Mouse (Mus musculus): ENCODE results near the gene H2-Q7.
"Not testable (repeated sequence)": the region's sequence is repeated elsewhere in the genome, so short reads cannot be mapped to it uniquely, and the experiment has no call there.

Gene H2-Q7

DNA sequence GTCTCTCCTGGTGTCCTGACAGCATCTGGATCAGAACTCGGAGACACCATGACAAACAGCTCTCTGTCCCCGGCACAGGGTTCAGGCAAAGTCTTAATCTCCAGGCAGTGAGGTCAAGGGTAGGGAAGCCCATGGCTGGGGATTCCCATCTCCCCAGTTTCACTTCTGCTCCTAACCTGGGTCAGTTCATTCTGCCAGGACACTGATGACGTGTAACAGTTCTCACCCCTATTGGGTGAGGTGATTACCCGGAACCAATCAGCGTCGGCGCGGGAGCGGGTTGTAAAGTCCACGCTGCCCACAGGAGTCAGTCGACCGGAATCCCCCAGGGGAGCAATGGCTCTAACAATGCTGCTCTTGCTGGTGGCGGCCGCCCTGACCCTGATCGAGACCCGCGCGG, at the start of gene H2-Q7:
TSS of gene H2-Q7 (plus strand) at position 271 of the 400 bp plus-strand sequence.
- in situ Hi-C loops (cut with MboI; ENCODE audit: unreplicated experiment in 2 of 2): not testable (repeated sequence)

DNA sequence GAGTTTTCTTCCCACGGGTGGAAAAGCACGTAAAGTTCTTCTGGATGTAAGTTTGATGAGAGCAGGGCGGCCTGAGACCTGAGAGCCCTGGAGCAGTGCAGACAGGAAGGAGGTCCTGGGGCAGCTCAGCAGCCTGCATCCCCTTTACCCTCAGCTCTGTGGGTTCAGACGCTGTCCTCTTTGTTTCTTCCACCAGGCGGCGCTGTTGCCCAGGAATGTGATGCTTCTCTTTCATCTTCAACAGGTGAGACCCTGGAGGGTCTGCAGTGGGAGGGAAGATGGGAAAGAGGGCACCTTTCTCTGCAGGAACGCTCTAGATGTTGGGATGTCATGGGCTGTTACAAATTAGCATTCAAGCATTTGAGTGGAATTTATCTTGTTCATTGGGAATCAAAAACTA, 49.2 kb upstream of the H2-Q7 start:
- in situ Hi-C loops (cut with MboI; ENCODE audit: unreplicated experiment in 2 of 2): loop anchor here in 1 of 2 experiments (25.0 kb wide), 1 partner anchor 1377 kb away; the partner anchor contains the start of genes H2-K1 and Ring1

- in situ Hi-C loops (cut with MboI; ENCODE audit: unreplicated experiment in 2 of 2): loop anchor here in 1 of 2 experiments (25.0 kb wide), 1 partner anchor 1380 kb away; the partner anchor contains the start of genes H2-K1 and Ring1
These were observed 46.3 kb upstream of the H2-Q7 start for GRCm38 (mm10) chr17:35392671-35393070.

GRCm38 (mm10) chr17:35393864-35394800, 44.8 kb upstream of the H2-Q7 start:
- in situ Hi-C loops (cut with MboI; ENCODE audit: unreplicated experiment in 2 of 2): loop anchor here in 1 of 2 experiments (25.0 kb wide), 1 partner anchor 1382 kb away; the partner anchor contains the start of genes H2-K1 and Ring1

- in situ Hi-C loops (cut with MboI; ENCODE audit: unreplicated experiment in 2 of 2): loop anchor here in 1 of 2 experiments (25.0 kb wide), 1 partner anchor 1385 kb away; the partner anchor contains the start of genes H2-K1 and Ring1
These were observed 42.0 kb upstream of the H2-Q7 start for GRCm38 (mm10) chr17:35396956-35397355.

DNA sequence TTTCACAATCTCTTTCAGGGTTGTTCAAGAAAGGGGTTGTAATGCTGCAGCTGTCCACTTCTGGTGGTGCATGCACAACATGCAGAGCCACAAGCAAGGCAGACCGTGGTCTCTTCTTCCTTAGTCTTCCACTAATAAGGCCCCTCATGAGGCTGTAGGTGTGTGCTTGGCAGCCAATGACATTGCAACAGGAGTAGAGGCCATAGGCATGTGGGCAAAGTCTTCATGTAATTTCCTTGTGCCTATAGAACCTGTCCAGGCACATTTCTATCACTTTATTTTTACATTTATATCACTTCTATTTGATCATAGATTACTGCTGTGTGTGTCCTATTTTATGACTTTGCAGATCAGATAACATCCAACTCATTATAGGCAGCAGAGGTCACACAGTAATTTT, 25.9 kb upstream of the H2-Q7 start:
- in situ Hi-C loops (cut with MboI; ENCODE audit: unreplicated experiment in 2 of 2): not testable (repeated sequence)

GRCm38 (mm10) chr17:35415273-35416129, 23.5 kb upstream of the H2-Q7 start:
- in situ Hi-C loops (cut with MboI; ENCODE audit: unreplicated experiment in 2 of 2): not testable (repeated sequence)

DNA sequence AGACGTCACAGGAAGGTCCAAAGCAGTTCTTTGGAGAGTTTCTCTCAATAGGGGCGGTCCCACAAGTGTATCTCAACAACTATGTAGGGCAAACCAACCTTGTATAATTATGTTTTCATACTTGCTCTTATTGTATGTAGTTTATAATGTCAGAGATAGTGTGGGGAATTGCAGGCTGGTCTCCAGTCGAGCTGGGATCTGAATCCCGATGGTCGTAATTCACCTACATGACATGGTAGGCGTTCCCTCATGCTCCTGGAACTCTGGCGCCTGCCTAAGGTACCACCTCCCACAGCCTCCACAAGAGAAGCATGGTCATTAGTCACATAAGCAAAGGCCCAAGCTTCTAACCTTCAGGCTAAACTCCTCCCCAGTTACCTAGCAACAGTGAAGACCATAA, 20.2 kb upstream of the H2-Q7 start:
- in situ Hi-C loops (cut with MboI; ENCODE audit: unreplicated experiment in 2 of 2): no loop called here

DNA sequence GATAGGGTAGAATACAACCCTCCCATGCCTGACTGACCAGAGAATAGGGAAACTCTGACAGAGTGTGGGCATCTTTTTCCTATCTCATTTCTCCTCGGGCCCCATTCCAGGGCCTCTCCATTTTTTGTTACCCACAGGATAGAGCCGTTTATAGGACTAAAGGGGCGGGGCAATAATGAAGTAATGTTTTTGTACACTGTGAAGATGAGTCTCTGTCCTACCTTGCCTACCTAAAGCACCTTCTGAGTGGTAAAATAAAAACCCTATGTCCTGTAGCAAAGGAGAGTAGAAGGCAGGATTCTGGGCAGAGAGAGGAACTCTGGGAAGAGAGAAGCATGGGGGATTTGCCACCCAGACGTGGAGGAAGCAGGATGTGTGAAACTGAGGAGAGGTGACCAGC, 19.4 kb upstream of the H2-Q7 start:
- in situ Hi-C loops (cut with MboI; ENCODE audit: unreplicated experiment in 2 of 2): not testable (repeated sequence)

GRCm38 (mm10) chr17:35420206-35420810, 18.6 kb upstream of the H2-Q7 start:
- in situ Hi-C loops (cut with MboI; ENCODE audit: unreplicated experiment in 2 of 2): not testable (repeated sequence)

GRCm38 (mm10) chr17:35421331-35421730, 17.6 kb upstream of the H2-Q7 start:
- in situ Hi-C loops (cut with MboI; ENCODE audit: unreplicated experiment in 2 of 2): not testable (repeated sequence)

GRCm38 (mm10) chr17:35422360-35422759, 16.6 kb upstream of the H2-Q7 start:
- in situ Hi-C loops (cut with MboI; ENCODE audit: unreplicated experiment in 2 of 2): not testable (repeated sequence)

GRCm38 (mm10) chr17:35423131-35423810, 15.7 kb upstream of the H2-Q7 start:
- in situ Hi-C loops (cut with MboI; ENCODE audit: unreplicated experiment in 2 of 2): not testable (repeated sequence)

- in situ Hi-C loops (cut with MboI; ENCODE audit: unreplicated experiment in 2 of 2): not testable (repeated sequence)
These were observed 14.8 kb upstream of the H2-Q7 start for GRCm38 (mm10) chr17:35424106-35424505.

GRCm38 (mm10) chr17:35424624-35425416, 14.1 kb upstream of the H2-Q7 start, which contains the start of gene H2-Q6:
Gene H2-Q6, plus strand, starts transcription at chr17:35424850.
- in situ Hi-C loops (cut with MboI; ENCODE audit: unreplicated experiment in 2 of 2): not testable (repeated sequence)

DNA sequence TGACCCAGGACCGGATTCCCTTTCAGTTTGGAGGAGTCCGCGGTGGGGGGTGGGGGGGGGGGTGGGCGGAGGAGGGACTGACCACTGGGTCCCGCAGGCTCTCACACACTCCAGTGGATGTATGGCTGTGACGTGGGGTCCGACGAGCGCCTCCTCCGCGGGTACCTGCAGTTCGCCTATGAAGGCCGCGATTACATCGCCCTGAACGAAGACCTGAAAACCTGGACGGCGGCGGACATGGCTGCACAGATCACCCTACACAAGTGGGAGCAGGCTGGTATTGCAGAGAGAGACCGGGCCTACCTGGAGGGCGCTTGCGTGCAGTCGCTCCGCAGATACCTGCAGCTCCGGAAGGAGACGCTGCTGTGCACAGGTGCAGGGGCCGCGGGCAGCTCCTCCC, 13.5 kb upstream of the H2-Q7 start:
- in situ Hi-C loops (cut with MboI; ENCODE audit: unreplicated experiment in 2 of 2): not testable (repeated sequence)

DNA sequence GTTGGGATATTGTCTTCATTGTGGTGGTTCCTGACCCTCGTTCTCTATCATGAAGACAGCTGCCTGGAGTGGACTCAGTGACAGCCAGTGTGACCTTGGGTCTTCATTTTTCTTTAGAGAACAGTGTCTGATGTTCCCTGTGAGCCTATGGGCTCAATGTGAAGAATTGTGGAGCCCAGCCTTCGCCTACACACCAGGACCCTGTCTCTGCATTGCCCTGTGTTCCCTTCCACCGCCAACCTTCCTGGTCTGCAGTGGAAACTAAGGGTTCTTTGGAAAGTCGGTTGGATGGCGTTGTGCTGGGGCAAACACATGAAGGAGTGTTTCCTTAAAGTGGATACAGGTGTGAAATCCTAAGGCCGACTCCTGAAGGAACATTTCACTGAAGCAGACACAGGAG, 10.1 kb upstream of the H2-Q7 start:
- in situ Hi-C loops (cut with MboI; ENCODE audit: unreplicated experiment in 2 of 2): not testable (repeated sequence)

DNA sequence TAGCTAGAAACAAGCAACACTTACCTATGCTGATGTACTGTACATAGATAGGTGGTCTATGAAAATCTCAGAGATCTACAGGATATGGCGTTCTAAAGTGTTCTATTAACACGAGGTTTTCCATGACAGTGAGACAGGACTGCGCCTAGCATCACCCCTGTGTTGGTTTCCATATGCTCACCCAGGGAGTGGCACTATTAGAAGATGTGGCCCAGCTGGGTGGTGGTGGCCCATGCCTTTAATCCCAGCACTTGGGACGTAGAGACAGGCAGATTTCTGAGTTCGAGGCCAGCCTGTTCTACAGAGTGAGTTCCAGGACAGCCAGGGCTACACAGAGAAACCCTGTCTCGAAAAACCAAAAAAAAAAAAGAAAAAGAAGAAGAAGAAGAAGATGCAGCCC, 8.3 kb upstream of the H2-Q7 start:
- in situ Hi-C loops (cut with MboI; ENCODE audit: unreplicated experiment in 2 of 2): not testable (repeated sequence)

- in situ Hi-C loops (cut with MboI; ENCODE audit: unreplicated experiment in 2 of 2): not testable (repeated sequence)
These were observed 6.8 kb upstream of the H2-Q7 start for GRCm38 (mm10) chr17:35432167-35432566.
